Comparison of ENCODE assay signal across 20 mouse cellular contexts in genomic region chr2:59679424-59680020, GRCm38 (mm10).
DNase-seq lines count a peak whose midpoint lies in the region; ATAC-seq and TF ChIP-seq lines count a peak whose summit lies in the region.
"Had no signal": no experiment of that assay in that cellular context is flagged by ENCODE, and none has a peak within 500 bp of the region (broad histone marks: within the 10 kb centered on the region; RNA-seq: fewer than 3 reads in every experiment).

No protein-coding gene starts in this region.

- DNase-seq in frontal cortex, postnatal 36 days (ENCODE audit: low spot score in 2 of 2): no peak
- peak; percentile 87 for DNase-seq in embryonic facial prominence, embryonic 14.5 days (ENCODE audit: low spot score)
- peak; percentile 47 to 55 for DNase-seq in lung, postnatal 4 days
- DNase-seq in hindbrain, postnatal 0 days (ENCODE audit: low spot score): no peak
- DNase-seq in adrenal gland, postnatal 10 days: no peak
- DNase-seq: cerebellum, adult 11 months; cerebellum, postnatal 10 days; kidney, adult 9 months; kidney, postnatal 25 days; thymus, postnatal 36 days had no signal

- H3K4me3 ChIP-seq in embryonic facial prominence, embryonic 14.5 days (ENCODE audit: low read depth, low read length): no peak overlapping the region
- no peak overlapping the region for H3K4me3 ChIP-seq in lung, embryonic 15.5 days
- no peak overlapping the region for H3K4me3 ChIP-seq in hindbrain, postnatal 0 days (ENCODE audit: low read length)
- no peak overlapping the region for H3K4me3 ChIP-seq in forebrain, embryonic 13.5 days
- H3K4me3 ChIP-seq: heart, embryonic 10.5 days; megakaryocyte, embryonic 14.5 days; midbrain, embryonic 13.5 days had no signal

- peak; percentile 46; the same call in 1 of the 2 replicates for ATAC-seq in frontal cortex, adult (ENCODE audit: low TSS enrichment)
- ATAC-seq in embryonic facial prominence, embryonic 14.5 days (ENCODE audit: low read depth): peak; percentile 69
- peak; percentile 60; the same call in 1 of the 2 replicates for ATAC-seq in lung, embryonic 15.5 days (ENCODE audit: borderline replicate concordance, extremely low read depth, low FRiP score, low TSS enrichment)
- no peak for ATAC-seq in hindbrain, postnatal 0 days
- ATAC-seq in forebrain, embryonic 13.5 days: no peak
- ATAC-seq: CD4-positive, CD25-positive, alpha-beta regulatory T cell, adult 4 months; forebrain, embryonic 16.5 days; hindbrain, embryonic 16.5 days; intestine, embryonic 16.5 days; midbrain, embryonic 13.5 days had no signal

- H3K4me1 ChIP-seq in embryonic facial prominence, embryonic 14.5 days (ENCODE audit: control insufficient read depth, insufficient read depth, low read length): peaks cover 50% of the 10 kb centered on the region
- H3K4me1 ChIP-seq in lung, embryonic 15.5 days: peaks cover 46% of the 10 kb centered on the region
- peaks cover 6% of the 10 kb centered on the region; the same call in 1 of the 2 replicates for H3K4me1 ChIP-seq in hindbrain, postnatal 0 days (ENCODE audit: insufficient read depth, low read length)
- H3K4me1 ChIP-seq in forebrain, embryonic 13.5 days: peaks cover 18% of the 10 kb centered on the region
- H3K4me1 ChIP-seq: midbrain, embryonic 13.5 days had no signal

- H3K27ac ChIP-seq in embryonic facial prominence, embryonic 14.5 days (replicated peaks; ENCODE audit: low read depth, low read length): peak overlapping the region; percentile 18; the same call in 1 of the 2 replicates
- peak overlapping the region; percentile 82 for H3K27ac ChIP-seq in lung, embryonic 15.5 days
- no peak overlapping the region for H3K27ac ChIP-seq in hindbrain, postnatal 0 days
- H3K27ac ChIP-seq in forebrain, embryonic 13.5 days: no peak overlapping the region
- H3K27ac ChIP-seq: midbrain, embryonic 13.5 days had no signal

- H3K9ac ChIP-seq in embryonic facial prominence, embryonic 14.5 days (ENCODE audit: low read depth, low read length): no peak overlapping the region
- H3K9ac ChIP-seq in lung, embryonic 15.5 days: no peak overlapping the region
- no peak overlapping the region for H3K9ac ChIP-seq in hindbrain, postnatal 0 days (replicated peaks; ENCODE audit: low read length)
- no peak overlapping the region for H3K9ac ChIP-seq in forebrain, embryonic 13.5 days
- H3K9ac ChIP-seq: midbrain, embryonic 13.5 days had no signal

- no peak overlapping the region for H3K4me2 ChIP-seq in embryonic facial prominence, embryonic 14.5 days (ENCODE audit: low read depth, low read length)
- H3K4me2 ChIP-seq in lung, embryonic 15.5 days: no peak overlapping the region
- H3K4me2 ChIP-seq in hindbrain, postnatal 0 days (ENCODE audit: low read depth, low read length): no peak overlapping the region
- no peak overlapping the region for H3K4me2 ChIP-seq in forebrain, embryonic 13.5 days
- H3K4me2 ChIP-seq: midbrain, embryonic 13.5 days had no signal

- H3K36me3 ChIP-seq in embryonic facial prominence, embryonic 14.5 days (ENCODE audit: control insufficient read depth, insufficient read depth, low read length): no peaks in the 10 kb centered on the region
- no peaks in the 10 kb centered on the region for H3K36me3 ChIP-seq in lung, embryonic 15.5 days
- no peaks in the 10 kb centered on the region for H3K36me3 ChIP-seq in hindbrain, postnatal 0 days (ENCODE audit: insufficient read depth, low read length)
- H3K36me3 ChIP-seq in forebrain, embryonic 13.5 days (ENCODE audit: poor library complexity, severe bottlenecking): no peaks in the 10 kb centered on the region
- H3K36me3 ChIP-seq: midbrain, embryonic 13.5 days had no signal

- H3K27me3 ChIP-seq in embryonic facial prominence, embryonic 14.5 days (replicated peaks; ENCODE audit: control insufficient read depth, insufficient read depth, low read length): no peaks in the 10 kb centered on the region
- H3K27me3 ChIP-seq in lung, embryonic 15.5 days: no peaks in the 10 kb centered on the region
- H3K27me3 ChIP-seq in hindbrain, postnatal 0 days (ENCODE audit: insufficient read depth, low read length): no peaks in the 10 kb centered on the region
- no peaks in the 10 kb centered on the region for H3K27me3 ChIP-seq in forebrain, embryonic 13.5 days
- H3K27me3 ChIP-seq: midbrain, embryonic 13.5 days had no signal

- no peaks in the 10 kb centered on the region for H3K9me3 ChIP-seq in embryonic facial prominence, embryonic 14.5 days (ENCODE audit: control insufficient read depth, low read length)
- no peaks in the 10 kb centered on the region for H3K9me3 ChIP-seq in lung, embryonic 15.5 days
- H3K9me3 ChIP-seq in hindbrain, postnatal 0 days (ENCODE audit: low read length): no peaks in the 10 kb centered on the region
- H3K9me3 ChIP-seq in forebrain, embryonic 13.5 days (replicated peaks): no peaks in the 10 kb centered on the region
- H3K9me3 ChIP-seq: heart, embryonic 10.5 days; megakaryocyte, embryonic 14.5 days; midbrain, embryonic 13.5 days had no signal

- TF ChIP-seq CTCF in hindbrain, postnatal 0 days (IDR thresholded peaks at IDR 0.05; ENCODE audit: low read depth): no peak

- 65% methylated on average over 10 of the region's 10 CpGs for WGBS in embryonic facial prominence, embryonic 14.5 days
- 58% methylated on average over 10 of the region's 10 CpGs for WGBS in lung, embryonic 15.5 days
- 77% methylated on average over 10 of the region's 10 CpGs for WGBS in hindbrain, postnatal 0 days
- 91% methylated on average over 10 of the region's 10 CpGs for WGBS in forebrain, embryonic 13.5 days

Comparison
In these comparisons a context has a peak if more than half of its experiments do, and no peak if none do; other contexts are left out.
1. ATAC-seq: peak in frontal cortex, adult (single experiment), embryonic facial prominence, embryonic 14.5 days (single experiment) and lung, embryonic 15.5 days (single experiment); none in hindbrain, postnatal 0 days (single experiment) and forebrain, embryonic 13.5 days (single experiment).
2. DNase-seq: peak in embryonic facial prominence, embryonic 14.5 days (single experiment) and lung, postnatal 4 days (2 of 2); none in frontal cortex, postnatal 36 days (0 of 2), hindbrain, postnatal 0 days (single experiment) and adrenal gland, postnatal 10 days (single experiment).
3. H3K27ac ChIP-seq: peak in embryonic facial prominence, embryonic 14.5 days (single experiment) and lung, embryonic 15.5 days (single experiment); none in hindbrain, postnatal 0 days (single experiment) and forebrain, embryonic 13.5 days (single experiment).